Mouse (Mus musculus) urinary bladder, postnatal 25 days (tissue): ENCODE measurements around the gene Pkhd1.
"Not testable (repeated sequence)": the region's sequence is repeated elsewhere in the genome, so short reads cannot be mapped to it uniquely, and the experiment has no call there.

Source experiments
- DNase-seq: peaks from one replicate; pipeline ENCODE4 v3.0.0; 2022; ENCODE audit warnings: low spot score

The Pkhd1 gene

DNA sequence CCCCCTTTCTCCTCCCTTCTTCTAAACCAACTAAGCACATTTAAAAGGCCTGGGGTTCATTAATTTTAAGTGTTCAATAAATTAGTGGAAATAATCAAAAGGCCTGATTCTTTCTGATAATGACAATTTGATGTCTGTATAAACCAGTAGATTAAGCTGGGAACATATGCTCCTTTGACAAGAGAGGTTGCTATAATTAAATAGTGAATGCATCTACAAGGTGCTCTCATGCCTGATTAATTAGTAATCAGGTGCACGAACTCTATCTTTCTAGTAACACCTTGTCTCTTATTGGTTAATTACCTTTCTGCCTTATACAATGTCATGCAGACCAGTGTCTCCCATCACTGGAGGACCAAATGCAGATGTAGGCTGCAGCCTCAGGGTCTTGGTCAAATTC lies 329.2 kb downstream of the Pkhd1 start:
- DNase-seq, result no peak

DNA sequence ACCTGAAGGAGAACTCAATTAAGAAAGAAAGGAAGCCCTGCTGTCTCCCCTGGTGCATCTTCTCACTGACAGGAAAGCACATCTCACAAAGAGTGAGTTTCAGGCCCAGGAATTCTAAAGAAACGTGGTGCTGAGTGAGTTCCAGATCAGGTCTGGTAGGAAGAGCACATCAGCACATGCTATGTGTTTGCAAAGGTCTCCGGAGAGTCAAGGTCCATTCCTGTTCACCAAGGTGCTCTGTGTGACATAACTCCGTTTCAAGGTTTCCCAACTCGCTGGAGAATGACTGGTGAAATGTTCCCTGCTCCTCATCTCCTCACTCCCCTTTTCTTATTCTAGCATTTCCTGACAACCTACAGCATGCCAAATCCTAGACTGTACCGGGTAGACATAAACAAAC lies 357.5 kb downstream of the Pkhd1 start:
- no peak for DNase-seq

DNA sequence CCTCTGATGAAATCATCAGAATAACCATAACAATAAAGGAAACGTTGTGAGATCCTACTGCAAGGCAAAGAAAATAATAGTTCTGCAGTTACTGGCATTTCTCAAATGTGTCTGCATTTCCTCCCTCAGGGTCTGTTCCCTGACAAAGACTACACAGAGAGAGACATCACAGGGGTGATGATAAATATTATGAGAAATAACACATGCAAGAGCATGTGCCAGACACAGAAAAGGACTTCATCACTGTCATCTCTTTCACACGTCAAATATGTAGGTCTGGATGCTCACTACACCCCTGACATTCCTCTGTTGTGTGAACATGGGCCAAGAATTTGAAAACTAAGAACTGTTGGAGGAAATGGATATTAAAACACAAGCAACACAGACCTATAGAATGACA lies 369.7 kb downstream of the Pkhd1 start:
- DNase-seq, result no peak

DNA sequence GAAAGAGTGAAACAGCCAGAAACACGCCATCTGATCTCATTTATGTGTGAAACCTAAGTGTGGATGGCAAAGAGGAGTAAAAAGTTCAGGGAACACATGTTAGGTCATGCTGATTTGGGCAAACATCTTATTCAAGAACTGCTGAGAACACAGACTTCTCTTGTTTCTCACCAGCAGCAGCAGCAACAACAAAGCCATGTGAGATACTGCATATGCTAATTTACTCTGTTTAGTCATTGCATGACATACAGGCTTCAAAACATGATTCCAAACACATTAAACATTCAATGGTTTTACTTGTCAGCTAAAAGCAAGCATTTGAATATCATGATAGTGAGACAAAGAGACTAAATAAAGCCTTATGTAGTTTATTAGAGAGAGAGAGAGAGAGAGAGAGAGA lies 401.2 kb downstream of the Pkhd1 start:
- DNase-seq, result no peak

DNA sequence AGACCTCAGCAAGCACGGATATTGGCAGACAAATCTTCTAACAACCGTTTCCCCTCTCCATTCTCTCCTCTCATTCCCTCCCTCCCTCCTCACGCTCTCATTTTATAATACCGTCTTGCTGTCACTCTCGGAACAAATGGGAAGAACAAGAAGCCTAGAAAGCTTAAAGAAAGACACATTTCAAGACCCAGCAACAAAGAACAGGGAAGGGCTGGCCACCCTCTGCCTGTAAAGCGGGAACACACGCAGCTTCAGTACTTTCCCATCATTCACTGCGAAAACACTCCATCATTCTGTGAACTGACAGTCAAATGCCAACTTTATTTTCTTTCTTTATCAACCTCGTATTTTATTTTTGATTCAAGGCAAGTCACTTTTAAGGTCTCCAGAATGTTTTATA lies 427.4 kb downstream of the Pkhd1 start:
- no peak for DNase-seq

DNA sequence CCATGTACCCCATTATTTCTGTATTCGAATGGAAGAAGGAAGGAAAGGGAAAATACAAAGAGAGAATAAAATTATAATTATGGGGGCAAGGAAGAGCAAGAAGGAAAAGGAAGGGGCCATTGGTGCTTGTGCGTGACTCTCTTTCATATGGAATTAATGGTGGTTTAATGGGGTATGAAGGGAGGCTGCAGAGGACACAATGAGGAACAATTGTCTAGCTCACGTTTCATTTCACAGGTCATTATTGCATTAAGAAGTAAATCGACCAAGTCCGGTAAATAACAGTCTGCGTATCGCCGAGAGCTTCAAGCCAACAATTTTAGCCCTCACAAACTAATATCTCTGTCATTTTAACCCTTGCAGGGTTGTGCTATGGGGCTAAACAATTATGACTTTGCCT lies 437.7 kb downstream of the Pkhd1 start:
- no peak for DNase-seq

DNA sequence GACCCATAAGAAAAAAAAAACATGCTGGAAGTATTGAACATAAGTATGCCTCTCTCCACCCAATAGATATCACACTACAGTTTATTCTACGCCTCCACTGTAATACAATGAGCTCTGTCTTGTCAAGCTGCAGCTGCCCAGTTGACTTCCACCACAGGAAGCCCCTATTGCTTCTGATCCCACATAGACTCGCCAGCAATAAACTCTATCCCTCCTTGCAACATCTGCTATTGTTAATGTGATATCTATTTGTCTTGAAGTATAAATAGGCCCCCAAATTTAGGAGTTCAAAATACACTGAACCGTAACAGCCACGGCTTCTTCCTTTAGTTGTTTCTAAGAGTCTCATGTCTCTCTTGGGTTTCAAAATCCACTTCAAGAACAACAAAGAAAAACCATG lies 446.7 kb downstream of the Pkhd1 start:
- no peak for DNase-seq

DNA sequence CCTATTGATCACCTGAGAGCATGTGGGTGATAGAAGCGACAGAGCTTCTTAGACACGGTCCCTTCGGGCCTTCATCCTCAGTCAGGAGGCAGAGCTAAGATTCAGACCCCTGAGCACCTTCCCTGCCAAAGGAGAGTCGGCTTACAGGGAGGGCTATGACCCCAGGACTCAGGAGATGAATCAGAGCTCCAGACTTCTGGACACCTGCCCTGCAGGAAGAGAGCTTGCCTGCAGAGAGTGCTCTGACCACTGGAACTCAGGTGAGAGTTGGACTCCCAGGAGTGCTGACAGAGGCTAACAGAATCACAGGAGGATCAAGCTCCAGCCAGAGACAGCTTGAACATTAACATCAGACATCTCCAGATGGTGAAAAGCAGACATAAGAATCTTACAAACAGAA lies 467.2 kb downstream of the Pkhd1 start:
- not testable (repeated sequence) for DNase-seq

DNA sequence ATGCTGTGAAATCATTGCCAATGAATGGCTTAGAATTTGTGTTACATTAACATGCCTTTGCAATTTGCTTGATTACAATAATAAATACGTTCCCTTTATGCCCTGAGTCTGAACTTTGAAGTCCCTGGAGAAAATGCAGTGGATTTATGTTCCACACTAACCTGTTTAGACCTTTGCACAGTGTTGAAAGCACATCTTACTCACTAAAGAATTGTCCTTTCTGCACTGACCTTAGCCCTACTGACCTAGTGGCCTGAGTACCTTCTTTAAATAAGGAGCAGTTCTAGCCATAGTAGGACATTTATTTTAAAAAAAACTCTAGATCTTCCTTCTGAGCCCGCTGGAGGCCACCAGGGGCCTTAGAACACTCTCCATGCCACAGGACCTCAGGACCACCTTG lies 467.8 kb downstream of the Pkhd1 start:
- DNase-seq, result no peak

DNA sequence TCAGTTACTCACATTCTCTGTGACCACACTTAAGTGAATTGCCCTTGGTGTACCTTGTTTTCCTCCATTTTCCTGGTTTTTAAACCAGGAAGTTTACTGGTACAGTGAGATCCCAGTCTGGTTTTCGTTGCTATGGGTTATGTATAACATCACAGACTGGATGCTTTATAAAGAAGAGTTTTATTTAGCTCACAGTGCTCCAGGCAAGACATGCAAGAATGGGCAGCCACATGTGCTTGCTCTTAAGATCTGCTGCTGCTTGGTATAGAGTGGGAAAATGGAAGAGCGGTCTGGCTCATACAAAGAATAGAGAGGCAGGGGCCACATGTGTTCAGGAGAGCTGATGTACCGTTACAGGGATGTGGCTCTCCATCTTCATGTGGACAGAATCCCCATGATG lies 481.7 kb downstream of the Pkhd1 start:
- DNase-seq, result no peak

DNA sequence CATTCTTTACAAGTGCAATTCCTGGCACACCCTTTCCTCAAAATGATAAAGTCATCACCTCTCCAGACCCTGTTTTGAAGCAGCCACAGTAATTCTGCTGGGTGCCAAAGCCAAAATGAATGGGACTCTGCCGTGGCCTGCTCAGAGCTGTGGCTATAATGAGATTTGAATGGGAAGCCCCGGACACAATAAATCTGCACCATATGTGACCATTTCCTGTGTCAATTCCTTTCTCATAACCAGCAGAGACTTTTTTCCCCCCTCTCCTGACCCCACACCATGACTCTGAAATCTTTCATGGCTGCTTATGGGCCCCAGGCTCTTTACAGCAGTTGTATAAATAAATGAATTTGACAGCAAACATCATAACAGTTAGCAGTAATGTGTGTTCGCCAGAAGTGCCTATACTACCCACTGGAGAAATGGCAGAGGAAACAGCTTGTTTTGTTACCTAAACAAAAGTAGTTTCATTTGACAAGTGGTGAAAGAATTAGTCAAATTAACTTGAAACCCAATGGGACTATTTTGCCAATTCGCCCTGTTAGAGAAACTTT lies 482.7 kb downstream of the Pkhd1 start:
- DNase-seq, result no peak

DNA sequence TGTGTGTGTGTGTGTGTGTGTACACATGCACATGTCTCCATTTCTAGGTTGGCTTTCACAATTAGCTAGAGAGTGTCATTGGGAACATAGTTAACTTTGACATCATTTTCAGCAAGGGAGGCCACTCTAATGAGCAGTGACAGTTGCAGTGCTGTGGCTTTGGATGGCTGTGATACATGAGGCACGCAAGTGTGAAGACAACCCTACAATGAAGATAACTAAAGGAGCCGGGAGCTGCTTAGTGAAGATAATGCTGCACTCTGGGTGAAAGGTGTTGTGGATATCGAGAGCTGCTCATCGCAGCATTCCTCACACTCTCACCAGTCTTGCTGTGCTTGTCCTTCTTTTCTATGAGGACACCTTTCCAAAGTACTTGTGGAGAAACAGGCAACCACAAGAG lies 484.2 kb downstream of the Pkhd1 start:
- DNase-seq, result no peak

DNA sequence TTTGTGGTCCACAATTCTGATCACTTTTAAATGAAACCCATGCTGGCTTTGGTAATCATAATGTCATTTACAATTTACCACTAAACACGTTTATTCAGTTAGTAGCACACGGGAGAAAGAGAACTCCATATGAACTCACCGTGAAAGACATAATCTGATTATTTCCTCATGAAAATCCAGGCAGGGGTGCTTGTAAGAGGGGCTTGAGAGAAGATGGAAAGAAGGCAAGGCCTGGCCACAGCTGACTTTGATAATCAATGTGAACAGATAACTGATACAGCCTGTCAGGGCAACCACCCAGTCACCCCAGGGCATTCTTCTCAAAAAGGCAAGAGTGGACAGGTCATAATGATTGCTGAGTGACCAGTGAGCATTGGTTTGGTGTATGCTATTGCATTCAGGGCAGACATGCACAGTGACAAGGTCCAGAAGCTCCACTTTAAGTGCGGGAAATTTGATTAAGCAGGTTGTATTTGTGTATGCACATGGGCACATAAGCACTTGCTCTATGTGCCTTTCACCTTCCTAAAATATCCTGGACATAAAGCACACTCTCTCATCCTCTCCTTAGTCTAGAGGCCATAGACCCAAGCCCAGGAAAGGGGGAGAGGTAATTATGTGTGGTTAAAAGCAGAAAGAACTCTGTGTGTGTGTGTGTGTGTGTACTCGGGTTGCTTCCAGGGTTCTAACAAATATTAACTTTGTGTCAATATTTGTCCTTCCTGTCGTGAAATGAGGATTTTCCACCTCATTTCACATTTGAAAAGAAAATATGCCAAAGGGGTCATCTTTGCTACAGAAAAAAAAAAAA lies 485.9 kb downstream of the Pkhd1 start:
- no peak for DNase-seq

DNA sequence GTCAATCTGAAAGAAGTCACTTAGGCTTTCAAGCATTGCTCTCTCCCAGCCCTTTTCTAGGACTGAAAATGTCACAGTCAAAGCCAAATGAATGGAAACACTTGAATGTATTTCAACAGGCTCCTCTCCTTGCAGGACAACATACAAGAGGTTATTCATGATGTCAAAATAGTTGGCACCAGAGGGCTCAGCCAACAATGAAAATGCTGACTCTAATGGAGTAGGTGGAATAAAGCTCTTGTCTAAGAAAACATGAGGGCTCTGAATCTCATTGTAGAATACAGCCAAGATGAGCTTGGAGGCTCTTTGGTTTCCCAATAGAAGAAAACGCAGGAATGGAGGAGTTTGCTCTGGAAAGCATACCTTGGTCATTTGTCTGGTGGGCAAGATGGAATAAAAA lies 500.5 kb downstream of the Pkhd1 start:
- DNase-seq, result no peak

DNA sequence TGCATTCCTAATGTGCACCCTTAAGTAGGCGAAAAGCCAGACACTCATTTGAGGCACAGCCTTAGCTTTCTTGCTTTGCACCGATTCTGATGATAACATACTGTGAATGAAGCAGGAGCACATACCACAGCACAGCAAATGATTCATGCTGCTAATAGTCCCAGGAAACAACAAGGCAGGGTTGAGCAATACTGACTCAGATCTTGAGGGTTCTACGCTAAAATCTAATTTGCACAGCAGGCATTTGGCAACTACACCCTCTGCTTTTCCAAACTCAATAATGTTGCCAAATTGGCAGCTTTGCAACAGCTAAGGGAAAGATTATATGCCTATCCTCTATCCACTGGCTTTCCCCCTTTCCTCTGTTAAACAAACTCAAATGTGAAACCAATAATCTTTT lies 548.1 kb downstream of the Pkhd1 start:
- DNase-seq, result peak; percentile 19

DNA sequence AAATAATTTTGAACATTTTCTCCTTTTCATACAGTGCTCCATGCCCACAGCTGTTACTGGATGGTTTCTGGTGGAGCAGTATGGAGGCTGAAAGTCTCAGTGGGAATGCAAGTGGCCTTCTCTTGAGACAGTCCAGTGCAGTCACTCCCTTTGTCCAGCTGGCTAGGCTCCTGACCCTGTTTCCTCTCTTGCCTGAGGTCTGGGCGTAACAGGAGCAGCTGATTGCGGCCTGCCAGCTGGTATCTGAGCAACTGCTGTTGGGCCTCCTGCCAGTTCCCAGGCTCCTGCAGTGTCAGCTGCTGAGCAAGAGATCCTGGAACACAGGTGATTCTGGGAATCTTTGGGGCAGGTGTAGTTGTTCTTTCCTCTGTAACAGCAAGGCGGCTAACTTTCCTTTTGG lies 559.6 kb downstream of the Pkhd1 start:
- no peak for DNase-seq

DNA sequence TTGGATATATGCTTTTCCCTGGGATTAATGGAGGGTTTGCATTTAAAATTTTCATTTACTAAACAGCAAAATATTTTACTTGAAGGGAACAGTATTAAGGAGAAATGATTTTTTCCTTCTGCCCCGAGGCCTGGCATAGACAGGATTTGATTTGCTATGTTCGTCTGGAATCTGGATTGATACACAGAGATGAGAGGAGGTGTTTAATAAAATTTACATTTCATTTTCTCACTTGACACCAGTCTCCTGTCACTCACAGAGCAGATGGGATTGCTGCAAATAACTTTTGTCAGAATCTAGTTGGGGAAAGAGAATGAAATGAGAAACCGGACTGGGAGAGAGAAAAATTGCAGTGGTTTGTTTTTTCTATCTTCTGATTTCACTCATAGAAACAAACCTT lies 578.5 kb downstream of the Pkhd1 start:
- DNase-seq, result no peak

DNA sequence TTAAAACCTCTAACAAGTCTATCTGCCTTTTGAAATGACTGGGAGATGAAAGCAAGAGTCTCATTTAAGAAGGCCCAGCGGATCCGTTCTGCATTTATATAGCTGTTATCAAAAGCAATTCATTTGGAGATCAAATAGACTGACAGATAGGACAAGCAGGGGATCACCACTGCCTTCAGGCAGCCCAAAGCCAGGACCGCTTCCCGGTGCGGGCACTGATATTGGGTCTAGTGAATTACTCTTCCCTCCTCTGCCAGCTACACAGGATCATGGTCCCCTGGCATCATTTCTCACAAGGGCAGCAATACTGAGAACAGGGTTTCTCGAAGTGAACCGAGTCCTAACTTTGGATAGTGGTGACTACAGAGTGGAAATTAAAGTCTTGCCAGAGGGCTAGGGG lies 582.6 kb downstream of the Pkhd1 start:
- no peak for DNase-seq

DNA sequence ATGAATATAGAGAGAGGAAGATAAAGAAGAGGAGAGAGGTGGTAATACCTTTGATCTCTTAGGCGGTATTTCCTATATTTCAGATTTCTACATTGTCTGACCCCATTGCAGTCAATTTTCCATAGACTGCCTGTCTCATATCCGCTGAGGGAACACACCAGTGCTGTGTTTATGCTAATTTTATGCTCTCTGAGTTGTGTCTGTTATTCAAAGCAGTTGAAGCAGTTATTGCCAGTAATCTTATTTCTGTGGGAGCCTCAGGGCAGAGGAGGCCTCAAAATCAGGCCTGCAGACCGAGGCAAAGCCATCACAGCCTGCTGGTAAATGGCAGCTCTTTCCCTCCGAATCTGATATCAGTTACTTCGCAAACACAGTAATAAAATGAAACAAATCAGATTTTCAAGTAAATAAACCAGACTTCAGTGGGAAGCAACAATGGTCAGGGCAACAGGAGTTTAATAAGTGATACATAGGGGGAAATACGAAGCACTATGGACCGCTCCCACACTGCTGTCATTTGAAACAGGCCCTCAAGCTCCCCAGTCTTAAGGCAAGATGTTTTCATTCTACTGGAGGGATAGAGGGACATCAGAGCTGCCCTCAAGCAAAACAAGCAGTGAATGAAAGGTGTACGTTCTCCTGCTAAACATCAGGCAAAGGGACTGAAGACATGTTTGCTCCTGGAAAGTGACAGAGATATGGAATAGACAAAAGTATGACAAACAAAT lies 599.5 kb downstream of the Pkhd1 start:
- DNase-seq, result no peak

DNA sequence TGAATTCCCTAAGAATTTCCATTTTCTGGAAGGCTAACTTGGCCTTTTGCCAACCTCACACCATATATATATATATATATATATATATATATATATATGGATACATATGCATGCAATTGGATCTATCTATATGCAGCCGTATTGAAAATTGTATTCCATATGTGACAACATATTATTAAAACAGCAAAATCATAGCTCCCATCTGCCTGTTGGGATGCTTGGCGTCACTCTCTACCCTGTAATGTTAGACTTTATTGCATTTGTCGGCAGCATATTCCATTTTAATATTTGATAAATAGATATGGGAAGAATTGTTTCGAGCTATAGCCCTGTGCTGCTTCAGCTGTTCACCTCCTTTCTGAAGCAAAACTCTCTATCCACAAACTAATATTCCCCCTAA lies 600.2 kb downstream of the Pkhd1 start:
- DNase-seq, result no peak
